Mouse (Mus musculus): ENCODE measurements around the gene Eif3b. TPM values are rescaled to one million over a fixed set of nuclear protein-coding genes. Genes with fewer than 3 reads are reported as not detected.

The Eif3b gene
- polyA plus RNA-seq (2014; fragmentation: Illumina TruSeq; extraction: RNeasy Lipid Tissue Mini Kit (QIAGEN cat#74804); ENCODE audit: low read depth, low replicate concordance), result 25.0 TPM

GRCm38 (mm10) chr5:140418489-140419441 lies at the start of gene Eif3b:
Gene Eif3b, plus strand, starts transcription at chr5:140419328.

GRCm38 (mm10) chr5:140388588-140389576 lies 30.2 kb upstream of the Eif3b start, which contains the start of gene Snx8:
Gene Snx8, minus strand, starts transcription at chr5:140389262.

GRCm38 (mm10) chr5:140445345-140445744 lies 26.2 kb downstream of the Eif3b start, which contains the start of gene Gm4869:
Gene Gm4869, plus strand, starts transcription at chr5:140445645.

Other genes starting within 250 kb of the Eif3b start
- gene Mad1l1, start 97.8 kb upstream of the Eif3b start, polyA plus RNA-seq (2014; fragmentation: Illumina TruSeq; extraction: RNeasy Lipid Tissue Mini Kit (QIAGEN cat#74804); ENCODE audit: low read depth, low replicate concordance), result not detected
- 0.53 TPM for gene Nudt1, start 97.7 kb upstream of the Eif3b start, polyA plus RNA-seq (2014; fragmentation: Illumina TruSeq; extraction: RNeasy Lipid Tissue Mini Kit (QIAGEN cat#74804); ENCODE audit: low read depth, low replicate concordance)
- gene Mrm2, start 87.4 kb upstream of the Eif3b start, polyA plus RNA-seq (2014; fragmentation: Illumina TruSeq; extraction: RNeasy Lipid Tissue Mini Kit (QIAGEN cat#74804); ENCODE audit: low read depth, low replicate concordance), result 0.73 TPM
- gene Snx8, start 30.1 kb upstream of the Eif3b start, polyA plus RNA-seq (2014; fragmentation: Illumina TruSeq; extraction: RNeasy Lipid Tissue Mini Kit (QIAGEN cat#74804); ENCODE audit: low read depth, low replicate concordance), result 0.36 TPM
- not detected for gene Gm4869, start 26.3 kb downstream of the Eif3b start, polyA plus RNA-seq (2014; fragmentation: Illumina TruSeq; extraction: RNeasy Lipid Tissue Mini Kit (QIAGEN cat#74804); ENCODE audit: low read depth, low replicate concordance)
- gene Chst12, start 86.2 kb downstream of the Eif3b start, polyA plus RNA-seq (2014; fragmentation: Illumina TruSeq; extraction: RNeasy Lipid Tissue Mini Kit (QIAGEN cat#74804); ENCODE audit: low read depth, low replicate concordance), result not detected
- not detected for gene Grifin, start 145.7 kb downstream of the Eif3b start, polyA plus RNA-seq (2014; fragmentation: Illumina TruSeq; extraction: RNeasy Lipid Tissue Mini Kit (QIAGEN cat#74804); ENCODE audit: low read depth, low replicate concordance)
- 0.57 TPM for gene Lfng, start 188.0 kb downstream of the Eif3b start, polyA plus RNA-seq (2014; fragmentation: Illumina TruSeq; extraction: RNeasy Lipid Tissue Mini Kit (QIAGEN cat#74804); ENCODE audit: low read depth, low replicate concordance)
- gene Ttyh3, start 229.7 kb downstream of the Eif3b start, polyA plus RNA-seq (2014; fragmentation: Illumina TruSeq; extraction: RNeasy Lipid Tissue Mini Kit (QIAGEN cat#74804); ENCODE audit: low read depth, low replicate concordance), result 0.97 TPM